Mouse (Mus musculus) monocyte, adult 5-6 weeks (primary cell): Measurements from ENCODE around the gene Gm13278. TPM values are rescaled to one million over a fixed set of nuclear protein-coding genes. Genes with fewer than 3 reads are reported as not detected.
"Not testable (repeated sequence)": the region's sequence is repeated elsewhere in the genome, so short reads cannot be mapped to it uniquely, and the experiment has no call there.

Experiments
- ATAC-seq: fragments of 153-309, 156-312 bp; replicated peaks from 2 replicates; pipeline ENCODE4 v1.8.0; 2017; ENCODE audit warnings: mild to moderate bottlenecking; ENCODE audit not compliant: low TSS enrichment, insufficient number of reproducible peaks, severe bottlenecking, poor library complexity, low FRiP score
- total RNA-seq: library from RNA; stranded (forward); fragments of 200-1000, 200-491, 200-594 nt; gene quantifications from 3 replicates; pipeline ENCODE4 v1.2.3, GENCODE M21; 2017

The Gm13278 gene
- total RNA-seq, 1 experiment from 2014 or later, result not detected

DNA sequence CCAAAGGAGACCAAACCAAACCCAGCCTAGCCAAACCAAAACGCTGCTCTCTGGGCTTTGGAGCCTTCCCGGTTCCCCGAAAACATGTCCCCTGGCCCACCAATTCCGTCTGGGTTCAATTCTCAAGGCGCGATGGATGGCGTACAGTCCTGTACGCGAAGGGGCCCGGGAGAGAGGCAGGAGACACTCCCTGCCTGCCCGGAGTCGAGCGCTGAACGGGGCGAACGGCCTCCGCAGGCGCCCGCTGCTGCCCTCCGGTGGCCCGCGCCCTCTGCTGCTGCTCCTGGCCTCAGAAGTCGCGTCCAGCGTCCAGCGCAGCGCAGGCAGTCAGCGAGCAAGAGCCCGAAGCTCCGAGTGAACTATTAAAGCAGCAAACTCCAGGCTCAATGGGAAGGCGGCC lies 9.0 kb upstream of the Gm13278 start:
- ATAC-seq, result not testable (repeated sequence)

- ATAC-seq, result not testable (repeated sequence)
Observed at GRCm38 (mm10) chr4:88785409-88785808, 5.9 kb upstream of the Gm13278 start, which contains the start of gene Gm13276. Gene Gm13276, plus strand, starts transcription at chr4:88785709.

DNA sequence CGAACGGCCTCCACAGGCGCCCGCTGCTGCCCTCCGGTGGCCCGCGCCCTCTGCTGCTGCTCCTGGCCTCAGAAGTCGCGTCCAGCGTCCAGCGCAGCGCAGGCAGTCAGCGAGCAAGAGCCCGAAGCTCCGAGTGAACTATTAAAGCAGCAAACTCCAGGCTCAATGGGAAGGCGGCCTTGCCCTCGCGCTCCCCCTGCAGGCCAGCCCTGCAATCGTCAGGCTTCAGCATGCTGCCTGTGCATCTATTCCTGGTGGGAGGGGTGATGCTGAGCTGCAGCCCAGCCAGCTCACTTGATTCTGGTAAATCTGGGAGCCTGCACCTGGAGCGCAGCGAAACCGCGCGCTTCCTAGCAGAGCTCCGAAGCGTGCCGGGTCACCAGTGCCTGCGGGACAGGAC lies 2.9 kb upstream of the Gm13278 start, which contains the start of gene Gm13277:
Gm13277 (plus strand) TSS at position 231 of the 400 bp plus-strand sequence.
- not testable (repeated sequence) for ATAC-seq

DNA sequence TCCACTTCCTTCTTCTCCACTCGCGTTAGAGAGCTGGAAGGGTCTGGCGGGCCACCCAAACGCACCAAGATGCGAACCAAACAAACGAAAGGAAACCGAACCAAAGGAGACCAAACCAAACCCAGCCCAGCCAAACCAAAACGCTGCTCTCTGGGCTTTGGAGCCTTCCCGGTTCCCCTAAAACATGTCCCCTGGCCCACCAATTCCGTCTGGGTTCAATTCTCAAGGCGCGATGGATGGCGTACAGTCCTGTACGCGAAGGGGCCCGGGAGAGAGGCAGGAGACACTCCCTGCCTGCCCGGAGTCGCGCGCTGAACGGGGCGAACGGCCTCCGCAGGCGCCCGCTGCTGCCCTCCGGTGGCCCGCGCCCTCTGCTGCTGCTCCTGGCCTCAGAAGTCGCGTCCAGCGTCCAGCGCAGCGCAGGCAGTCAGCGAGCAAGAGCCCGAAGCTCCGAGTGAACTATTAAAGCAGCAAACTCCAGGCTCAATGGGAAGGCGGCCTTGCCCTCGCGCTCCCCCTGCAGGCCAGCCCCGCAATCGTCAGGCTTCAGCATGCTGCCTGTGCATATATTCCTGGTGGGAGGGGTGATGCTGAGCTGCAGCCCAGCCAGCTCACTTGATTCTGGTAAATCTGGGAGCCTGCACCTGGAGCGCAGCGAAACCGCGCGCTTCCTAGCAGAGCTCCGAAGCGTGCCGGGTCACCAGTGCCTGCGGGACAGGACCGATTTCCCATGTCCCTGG lies 2.8 kb downstream of the Gm13278 start, which contains the start of gene Gm13275:
Gm13275 (plus strand) TSS at position 552 of the 740 bp plus-strand sequence.
- ATAC-seq, result not testable (repeated sequence)

- not testable (repeated sequence) for ATAC-seq
Observed at GRCm38 (mm10) chr4:88797097-88797496, 5.7 kb downstream of the Gm13278 start, which contains the start of gene Gm13279. Gene Gm13279, plus strand, starts transcription at chr4:88797397.

DNA sequence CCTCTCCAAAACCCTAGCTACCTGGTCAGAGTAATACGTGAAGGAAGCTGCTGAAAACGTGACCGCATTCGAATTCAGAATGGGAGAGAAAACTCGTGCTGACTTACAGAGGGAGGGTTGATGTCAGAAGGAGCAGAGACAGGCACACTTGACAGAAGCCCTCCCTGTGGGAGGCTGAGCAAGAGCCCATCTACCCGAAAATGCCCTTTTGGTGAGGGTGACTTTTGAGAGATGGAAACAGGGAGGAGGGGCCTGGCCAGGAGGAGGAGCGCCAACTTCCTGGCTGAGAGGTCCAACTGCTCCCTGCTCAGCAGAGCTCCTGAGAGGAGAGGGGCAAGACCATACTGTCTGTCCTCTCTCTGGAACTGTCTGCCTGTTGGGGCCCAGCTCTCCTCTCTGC lies 8.0 kb downstream of the Gm13278 start, which contains the start of gene Gm13285:
Gm13285 (plus strand) TSS at position 301 of the 400 bp plus-strand sequence.
- not testable (repeated sequence) for ATAC-seq

- ATAC-seq, result not testable (repeated sequence)
Observed at GRCm38 (mm10) chr4:88802954-88803353, 11.6 kb downstream of the Gm13278 start, which contains the start of gene Gm13287. Gene Gm13287, plus strand, starts transcription at chr4:88803254.

DNA sequence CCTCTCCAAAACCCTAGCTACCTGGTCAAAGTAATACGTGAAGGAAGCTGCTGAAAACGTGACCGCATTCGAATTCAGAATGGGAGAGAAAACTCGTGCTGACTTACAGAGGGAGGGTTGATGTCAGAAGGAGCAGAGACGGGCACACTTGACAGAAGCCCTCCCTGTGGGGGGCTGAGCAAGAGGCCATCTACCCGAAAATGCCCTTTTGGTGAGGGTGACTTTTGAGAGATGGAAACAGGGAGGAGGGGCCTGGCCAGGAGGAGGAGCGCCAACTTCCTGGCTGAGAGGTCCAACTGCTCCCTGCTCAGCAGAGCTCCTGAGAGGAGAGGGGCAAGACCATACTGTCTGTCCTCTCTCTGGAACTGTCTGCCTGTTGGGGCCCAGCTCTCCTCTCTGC lies 13.9 kb downstream of the Gm13278 start, which contains the start of gene Gm13288:
Gm13288 (plus strand) TSS at position 301 of the 400 bp plus-strand sequence.
- not testable (repeated sequence) for ATAC-seq

DNA sequence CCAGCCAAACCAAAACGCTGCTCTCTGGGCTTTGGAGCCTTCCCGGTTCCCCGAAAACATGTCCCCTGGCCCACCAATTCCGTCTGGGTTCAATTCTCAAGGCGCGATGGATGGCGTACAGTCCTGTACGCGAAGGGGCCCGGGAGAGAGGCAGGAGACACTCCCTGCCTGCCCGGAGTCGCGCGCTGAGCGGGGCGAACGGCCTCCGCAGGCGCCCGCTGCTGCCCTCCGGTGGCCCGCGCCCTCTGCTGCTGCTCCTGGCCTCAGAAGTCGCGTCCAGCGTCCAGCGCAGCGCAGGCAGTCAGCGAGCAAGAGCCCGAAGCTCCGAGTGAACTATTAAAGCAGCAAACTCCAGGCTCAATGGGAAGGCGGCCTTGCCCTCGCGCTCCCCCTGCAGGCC lies 14.4 kb downstream of the Gm13278 start:
- not testable (repeated sequence) for ATAC-seq

- ATAC-seq, result no peak
Observed at GRCm38 (mm10) chr4:88815928-88816327, 24.6 kb downstream of the Gm13278 start, which contains the start of gene Ifna7. Gene Ifna7, plus strand, starts transcription at chr4:88816228.

DNA sequence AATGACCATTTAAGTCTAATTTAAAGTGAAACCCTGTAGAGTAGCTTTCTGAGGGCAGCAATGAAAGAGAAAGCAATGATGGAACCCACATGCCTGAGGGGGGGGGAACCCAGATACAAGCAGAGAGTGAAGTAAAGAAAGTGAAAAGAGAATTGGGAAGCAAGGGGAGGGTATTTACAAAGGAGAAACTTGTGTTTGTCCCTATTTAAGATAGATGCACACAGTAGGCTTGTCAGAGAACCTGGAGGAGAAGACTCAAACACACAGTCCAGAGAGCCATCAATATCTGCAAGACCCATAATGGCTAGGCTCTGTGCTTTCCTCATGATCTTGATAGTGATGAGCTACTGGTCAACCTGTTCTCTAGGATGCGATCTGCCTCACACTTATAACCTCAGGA lies 28.3 kb downstream of the Gm13278 start, which contains the start of gene Ifna11:
Ifna11 (plus strand) TSS at position 301 of the 400 bp plus-strand sequence.
- no peak for ATAC-seq

- no peak for ATAC-seq
Observed at GRCm38 (mm10) chr4:88822995-88823394, 31.6 kb downstream of the Gm13278 start.

- ATAC-seq, result not testable (repeated sequence)
Observed at GRCm38 (mm10) chr4:88827116-88827515, 35.8 kb downstream of the Gm13278 start, which contains the start of gene Ifna6. Gene Ifna6, plus strand, starts transcription at chr4:88827416.

DNA sequence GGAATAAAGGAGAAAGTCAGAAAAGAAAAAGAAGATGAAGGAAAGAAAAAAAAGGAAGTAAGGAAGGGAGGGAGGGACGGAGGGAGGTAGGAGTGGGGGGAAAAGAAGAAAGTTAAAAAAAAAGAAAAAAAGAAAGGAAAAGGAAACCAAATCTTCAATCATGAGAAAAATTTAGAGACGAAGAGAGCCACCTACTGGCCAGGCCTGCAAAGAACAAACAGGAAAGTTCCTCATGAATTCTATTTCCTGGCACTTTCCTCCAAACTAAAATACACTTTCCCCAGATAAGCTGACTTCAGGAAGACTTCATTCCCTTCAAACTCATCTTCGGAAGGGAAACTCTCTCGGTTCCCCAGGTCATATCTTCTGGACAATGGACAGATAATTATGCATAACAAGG lies 39.2 kb downstream of the Gm13278 start:
- no peak for ATAC-seq

- ATAC-seq, result not testable (repeated sequence)
Observed at GRCm38 (mm10) chr4:88835225-88835624, 43.9 kb downstream of the Gm13278 start, which contains the start of gene Ifna5. Gene Ifna5, plus strand, starts transcription at chr4:88835525.

DNA sequence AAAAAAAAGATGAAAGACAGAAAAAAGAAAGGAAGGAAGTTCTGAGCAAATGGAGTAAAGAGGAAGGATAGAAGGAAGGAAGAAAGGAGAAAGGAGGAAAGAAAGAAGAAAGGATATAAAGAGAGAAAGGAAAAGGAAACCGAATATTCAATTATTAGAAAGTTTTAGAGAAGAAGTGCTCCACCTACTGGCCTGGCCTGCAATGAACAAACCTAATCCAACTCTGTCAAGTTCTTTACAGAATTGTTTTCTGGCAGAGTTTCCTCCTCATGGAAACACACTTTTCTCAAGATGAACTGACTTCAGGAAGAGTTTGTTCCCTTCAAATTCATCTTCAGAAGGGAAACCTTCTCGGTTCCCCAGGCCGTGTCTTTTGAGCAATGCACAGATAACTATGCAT lies 47.5 kb downstream of the Gm13278 start:
- ATAC-seq, result no peak

- no peak for ATAC-seq
Observed at GRCm38 (mm10) chr4:88840058-88840457, 48.7 kb downstream of the Gm13278 start.

GRCm38 (mm10) chr4:88841438-88841911 lies 50.1 kb downstream of the Gm13278 start, which contains the start of gene Ifna4:
Gene Ifna4, plus strand, starts transcription at chr4:88841861.
- ATAC-seq, result no peak
